Mouse (Mus musculus): ENCODE results near the gene Sell. TPM values are rescaled to one million over a fixed set of nuclear protein-coding genes. Genes with fewer than 3 reads are reported as not detected.

The Sell gene
- total and polyA plus RNA-seq, 2 experiments: 0.78 to 1.1 TPM

DNA sequence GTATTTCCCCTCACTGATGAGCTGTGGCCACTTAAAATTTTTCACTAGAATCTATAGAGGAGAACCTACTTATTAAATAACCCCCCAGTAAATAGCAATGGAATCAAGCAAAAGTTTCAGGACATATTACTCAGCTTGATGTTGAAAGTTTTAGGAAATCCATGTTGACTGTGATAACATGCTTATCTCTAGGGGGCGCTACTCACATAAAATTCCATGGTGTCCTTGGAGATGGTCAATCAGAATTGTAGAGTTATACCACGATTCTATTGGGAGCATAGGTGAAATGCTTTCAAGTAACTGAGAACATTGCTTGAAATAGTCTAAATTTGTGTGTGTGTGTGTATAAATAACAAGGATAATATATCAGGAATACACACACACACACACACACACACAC is 7.0 kb upstream of the Sell start:
- no peaks in the 10 kb centered on the region for H3K36me3 ChIP-seq (ENCODE audit: control insufficient read depth, insufficient read depth, low read length)
- 31% methylated on average over 2 of the region's 2 CpGs for WGBS

DNA sequence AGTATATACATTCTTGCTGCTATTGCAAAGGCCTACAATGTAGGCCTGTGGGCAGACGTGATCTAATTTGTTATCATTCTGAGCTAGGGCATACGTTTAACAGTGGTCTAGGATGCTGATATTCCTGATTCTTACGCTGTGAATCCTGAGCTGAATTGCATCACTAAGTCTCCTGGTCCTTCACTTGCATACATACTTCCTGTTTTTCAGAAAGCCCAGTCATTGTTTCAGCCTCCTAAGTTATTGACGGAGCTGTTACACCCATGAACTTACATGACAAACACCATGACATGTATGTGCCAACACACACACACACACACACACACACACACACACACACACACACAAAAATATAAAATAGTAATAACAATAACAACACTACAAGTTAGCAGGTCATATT is 1.7 kb upstream of the Sell start:
- DNase-seq (ENCODE audit: extremely low read depth, low read depth, low spot score): no peak
- TF ChIP-seq CTCF (IDR thresholded peaks at IDR 0.05; ENCODE audit: low read depth, low read length) (no peak), POLR2A (IDR thresholded peaks at IDR 0.05; ENCODE audit: extremely low read depth, insufficient read depth, low read length) (no peak)
- no peaks in the 10 kb centered on the region for H3K36me3 ChIP-seq (ENCODE audit: control insufficient read depth, insufficient read depth, low read length)
- no peaks in the 10 kb centered on the region for H3K27me3 ChIP-seq (ENCODE audit: control insufficient read depth, insufficient read depth, low read length)
- no peaks in the 10 kb centered on the region for H3K79me2 ChIP-seq (ENCODE audit: control insufficient read depth, insufficient read depth, low read length)
- H3K4me1 ChIP-seq (ENCODE audit: control insufficient read depth, insufficient read depth, low read length): no peaks in the 10 kb centered on the region
- H3K9ac ChIP-seq (ENCODE audit: low read depth, low read length): no peak overlapping the region
- 91% methylated on average over 4 of the region's 4 CpGs for WGBS
- no peak overlapping the region for H3K4me3 ChIP-seq (ENCODE audit: insufficient read depth, low read depth, low read length)
- no peak overlapping the region for H3K27ac ChIP-seq (replicated peaks; ENCODE audit: insufficient read depth, low read depth, low read length)

More for the DNA sequence above, 7.0 kb upstream of the Sell start:
- no peak overlapping the region for H3K9ac ChIP-seq (ENCODE audit: low read depth, low read length)
- H3K79me2 ChIP-seq (ENCODE audit: control insufficient read depth, insufficient read depth, low read length): no peaks in the 10 kb centered on the region
- DNase-seq (ENCODE audit: extremely low read depth, low read depth, low spot score): peak; percentile 10
- H3K27ac ChIP-seq (replicated peaks; ENCODE audit: insufficient read depth, low read depth, low read length): no peak overlapping the region
- TF ChIP-seq POLR2A (IDR thresholded peaks at IDR 0.05; ENCODE audit: extremely low read depth, insufficient read depth, low read length) (no peak), CTCF (IDR thresholded peaks at IDR 0.05; ENCODE audit: low read depth, low read length) (no peak)
- no peak overlapping the region for H3K4me3 ChIP-seq (ENCODE audit: insufficient read depth, low read depth, low read length)
- no peaks in the 10 kb centered on the region for H3K4me1 ChIP-seq (ENCODE audit: control insufficient read depth, insufficient read depth, low read length)
- H3K27me3 ChIP-seq (ENCODE audit: control insufficient read depth, insufficient read depth, low read length): peaks cover 3% of the 10 kb centered on the region; the same call in 1 of the 2 replicates

DNA sequence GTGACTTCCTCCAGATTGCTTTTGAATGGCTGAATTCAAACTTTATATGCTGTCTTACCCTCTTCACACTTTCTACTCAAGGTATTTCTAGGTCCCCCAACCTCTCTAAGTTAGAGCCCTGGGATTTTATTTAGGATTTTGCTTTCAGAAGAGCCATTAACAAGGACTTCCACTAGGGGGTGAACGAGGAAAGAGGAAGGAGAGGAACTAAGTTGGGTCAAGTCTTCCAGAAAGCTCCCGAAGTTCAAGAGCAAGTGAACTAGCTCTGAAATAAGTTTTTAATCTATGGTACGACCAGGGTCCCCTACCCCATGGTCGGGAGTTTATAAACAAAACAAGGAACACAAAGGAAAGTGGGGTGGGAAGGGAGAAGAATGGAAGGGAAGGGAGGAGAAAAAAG is 504 bp upstream of the Sell start:
- H3K27me3 ChIP-seq (ENCODE audit: control insufficient read depth, insufficient read depth, low read length): no peaks in the 10 kb centered on the region
- H3K4me3 ChIP-seq (ENCODE audit: insufficient read depth, low read depth, low read length): no peak overlapping the region
- no peaks in the 10 kb centered on the region for H3K79me2 ChIP-seq (ENCODE audit: control insufficient read depth, insufficient read depth, low read length)
- H3K9ac ChIP-seq (ENCODE audit: low read depth, low read length): no peak overlapping the region
- H3K36me3 ChIP-seq (ENCODE audit: control insufficient read depth, insufficient read depth, low read length): no peaks in the 10 kb centered on the region
- H3K4me1 ChIP-seq (ENCODE audit: control insufficient read depth, insufficient read depth, low read length): no peaks in the 10 kb centered on the region
- TF ChIP-seq POLR2A (IDR thresholded peaks at IDR 0.05; ENCODE audit: extremely low read depth, insufficient read depth, low read length) (no peak), CTCF (IDR thresholded peaks at IDR 0.05; ENCODE audit: low read depth, low read length) (no peak)
- peak; percentile 34 for DNase-seq (ENCODE audit: extremely low read depth, low read depth, low spot score)
- no peak overlapping the region for H3K27ac ChIP-seq (replicated peaks; ENCODE audit: insufficient read depth, low read depth, low read length)
- WGBS: 31% methylated on average over 4 of the region's 4 CpGs

DNA sequence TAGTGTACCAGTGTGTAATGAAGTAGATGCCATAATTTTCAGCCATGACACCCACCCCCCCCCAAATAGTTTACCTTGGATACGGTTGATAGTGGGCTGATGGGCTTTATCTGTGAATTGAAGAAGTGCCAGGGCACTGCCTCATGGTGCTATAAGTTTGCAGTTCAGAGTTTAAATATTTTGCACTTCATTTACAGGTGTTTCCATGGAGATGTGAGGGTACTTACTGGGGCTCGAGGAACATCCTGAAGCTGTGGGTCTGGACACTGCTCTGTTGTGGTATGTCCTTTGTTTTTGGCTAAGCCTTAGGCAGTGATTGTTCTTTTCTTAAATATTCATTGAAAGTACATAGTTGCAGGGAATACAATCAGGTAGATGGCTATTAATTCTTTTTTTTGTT is 1.1 kb downstream of the Sell start:
- Histone ChIP-seq H3K27me3 (ENCODE audit: control insufficient read depth, insufficient read depth, low read length) (no peaks in the 10 kb centered on the region), H3K36me3 (ENCODE audit: control insufficient read depth, insufficient read depth, low read length) (no peaks in the 10 kb centered on the region), H3K4me1 (ENCODE audit: control insufficient read depth, insufficient read depth, low read length) (no peaks in the 10 kb centered on the region), H3K79me2 (ENCODE audit: control insufficient read depth, insufficient read depth, low read length) (no peaks in the 10 kb centered on the region), H3K9ac (ENCODE audit: low read depth, low read length) (no peak overlapping the region), H3K4me3 (ENCODE audit: insufficient read depth, low read depth, low read length) (no peak overlapping the region), H3K27ac (replicated peaks; ENCODE audit: insufficient read depth, low read depth, low read length) (no peak overlapping the region)
- TF ChIP-seq CTCF (IDR thresholded peaks at IDR 0.05; ENCODE audit: low read depth, low read length): no peak
- TF ChIP-seq POLR2A (IDR thresholded peaks at IDR 0.05; ENCODE audit: extremely low read depth, insufficient read depth, low read length): no peak
- no peak for DNase-seq (ENCODE audit: extremely low read depth, low read depth, low spot score)
- WGBS: 53% methylated on average over 2 of the region's 2 CpGs

DNA sequence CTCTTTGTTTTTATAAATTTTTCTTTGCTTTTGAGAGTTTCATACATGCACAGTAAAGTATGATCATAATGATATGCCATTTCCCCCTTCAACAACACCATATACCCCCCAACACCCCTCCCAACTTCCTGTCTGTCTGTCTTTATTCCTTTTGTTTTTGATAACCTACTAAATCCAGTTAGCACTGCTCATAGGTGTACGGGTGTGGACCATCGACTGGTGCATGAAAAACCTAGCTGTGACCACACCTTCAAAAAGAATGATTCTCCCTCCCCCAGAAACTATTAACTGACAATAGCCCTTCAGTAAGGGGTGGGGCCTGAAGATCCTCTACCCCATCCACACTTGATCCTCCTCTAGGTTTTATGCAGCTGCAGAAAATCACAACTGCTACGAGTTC is 2.0 kb downstream of the Sell start:
- no peak overlapping the region for H3K27ac ChIP-seq (replicated peaks; ENCODE audit: insufficient read depth, low read depth, low read length)
- H3K27me3 ChIP-seq (ENCODE audit: control insufficient read depth, insufficient read depth, low read length): no peaks in the 10 kb centered on the region
- H3K36me3 ChIP-seq (ENCODE audit: control insufficient read depth, insufficient read depth, low read length): no peaks in the 10 kb centered on the region
- TF ChIP-seq CTCF (IDR thresholded peaks at IDR 0.05; ENCODE audit: low read depth, low read length): no peak
- no peak for TF ChIP-seq POLR2A (IDR thresholded peaks at IDR 0.05; ENCODE audit: extremely low read depth, insufficient read depth, low read length)
- no peak for DNase-seq (ENCODE audit: extremely low read depth, low read depth, low spot score)
- 54% methylated on average over 3 of the region's 3 CpGs for WGBS
- no peak overlapping the region for H3K4me3 ChIP-seq (ENCODE audit: insufficient read depth, low read depth, low read length)
- no peaks in the 10 kb centered on the region for H3K4me1 ChIP-seq (ENCODE audit: control insufficient read depth, insufficient read depth, low read length)
- no peaks in the 10 kb centered on the region for H3K79me2 ChIP-seq (ENCODE audit: control insufficient read depth, insufficient read depth, low read length)
- no peak overlapping the region for H3K9ac ChIP-seq (ENCODE audit: low read depth, low read length)

DNA sequence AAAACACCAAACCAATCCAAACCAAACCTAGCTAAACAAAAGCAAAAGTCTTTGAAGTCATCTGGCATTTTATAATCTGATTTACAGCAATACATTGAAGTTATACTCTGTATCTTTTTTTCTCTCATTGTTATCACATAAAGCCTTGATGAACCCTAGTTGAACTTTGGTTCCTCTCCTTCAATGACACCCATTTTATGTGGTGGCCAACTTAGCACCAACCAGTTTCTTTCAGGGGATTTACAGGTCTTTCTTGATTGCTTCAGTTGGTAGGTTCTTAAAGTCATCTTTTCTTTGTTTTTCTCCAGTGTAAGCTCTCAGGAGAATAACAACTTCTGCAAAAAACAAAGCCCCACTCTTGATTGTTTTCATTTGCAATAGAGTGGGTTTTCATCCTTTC is 7.5 kb downstream of the Sell start:
- TF ChIP-seq POLR2A (IDR thresholded peaks at IDR 0.05; ENCODE audit: extremely low read depth, insufficient read depth, low read length) (no peak), CTCF (IDR thresholded peaks at IDR 0.05; ENCODE audit: low read depth, low read length) (no peak)
- DNase-seq (ENCODE audit: extremely low read depth, low read depth, low spot score): no peak
- Histone ChIP-seq H3K9ac (ENCODE audit: low read depth, low read length) (no peak overlapping the region), H3K4me1 (ENCODE audit: control insufficient read depth, insufficient read depth, low read length) (no peaks in the 10 kb centered on the region), H3K27me3 (ENCODE audit: control insufficient read depth, insufficient read depth, low read length) (no peaks in the 10 kb centered on the region), H3K79me2 (ENCODE audit: control insufficient read depth, insufficient read depth, low read length) (no peaks in the 10 kb centered on the region), H3K36me3 (ENCODE audit: control insufficient read depth, insufficient read depth, low read length) (no peaks in the 10 kb centered on the region), H3K4me3 (ENCODE audit: insufficient read depth, low read depth, low read length) (no peak overlapping the region), H3K27ac (replicated peaks; ENCODE audit: insufficient read depth, low read depth, low read length) (no peak overlapping the region)
